Mouse (Mus musculus): ENCODE data around the gene Sdhc.

GRCm38 (mm10) chr1:171111781-171112575 lies 38.4 kb downstream of the Sdhc start:
- TF ChIP-seq CTCF (IDR thresholded peaks at IDR 0.05; ENCODE audit: low read depth) (no peak), EP300 (IDR thresholded peaks at IDR 0.05; ENCODE audit: low read depth) (no peak)
